Mouse (Mus musculus) small intestine, adult 2 months (tissue): ENCODE data around the gene Grxcr1.

Source experiments
- CTCF ChIP-seq: fragments of 200-500 bp; IDR thresholded peaks from 2 replicates; pipeline ENCODE4 v1.5.1; 2012; ENCODE audit warnings: low read depth, mild to moderate bottlenecking, control low read depth, inconsistent platforms, low read length, moderate library complexity, mixed read lengths; ENCODE audit not compliant: insufficient replicate concordance, insufficient read length; ENCODE audit errors: extremely low read depth
- POLR2A ChIP-seq: fragments of 200-500 bp; IDR thresholded peaks from 2 replicates; pipeline ENCODE4 v1.6.1; 2012; ENCODE audit warnings: low read depth, mild to moderate bottlenecking, control low read depth, inconsistent platforms, low read length, moderate library complexity

GRCm38 (mm10) chr5:68071857-68072256, 40.2 kb downstream of the Grxcr1 start:
- TF ChIP-seq CTCF (no peak), POLR2A (no peak)
